Mouse (Mus musculus): Measurements from ENCODE around the gene Mamdc4. TPM values are rescaled to one million over a fixed set of nuclear protein-coding genes. Genes with fewer than 3 reads are reported as not detected.

The Mamdc4 gene
- polyA plus RNA-seq, 1 experiment from 2014 or later: 2.2 TPM

DNA sequence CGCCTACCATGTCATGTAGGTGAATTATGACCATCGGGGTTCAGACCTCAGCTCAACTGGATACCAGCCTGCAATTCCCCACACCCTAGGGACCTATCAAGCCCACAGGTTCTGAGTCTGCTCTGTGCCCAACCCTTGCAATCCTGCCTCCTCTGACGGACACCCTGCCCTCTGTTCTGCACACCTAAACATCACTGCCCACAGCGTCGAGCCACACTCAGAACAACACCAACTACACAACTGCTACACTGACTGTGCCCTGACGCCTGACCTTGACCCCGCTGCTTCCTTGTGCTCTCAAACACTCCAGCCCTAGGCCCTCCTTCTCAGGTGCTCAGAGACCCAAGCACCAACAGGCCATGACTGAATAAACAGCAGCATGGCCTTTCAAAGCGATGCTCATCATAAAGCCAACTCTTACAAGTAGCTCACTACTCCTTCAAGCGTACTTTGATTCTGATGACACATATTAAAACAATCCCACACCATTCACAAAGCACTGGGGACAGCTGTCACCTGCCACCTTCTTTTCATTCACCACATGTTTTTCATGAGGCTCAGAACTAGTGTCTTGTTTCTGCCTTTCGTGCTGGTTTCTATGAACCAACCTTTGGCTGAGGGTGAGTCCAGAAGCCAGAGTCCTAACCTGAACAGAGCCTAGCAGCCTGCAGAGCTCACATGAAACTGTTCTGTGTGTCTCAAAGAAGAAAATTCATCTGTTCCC is 32.8 kb downstream of the Mamdc4 start:
- ATAC-seq (ENCODE audit: low FRiP score) (no peak), DNase-seq (ENCODE audit: low spot score, missing footprints) (no peak)
- H3K9ac ChIP-seq (ENCODE audit: low read length): no peak overlapping the region
- H3K4me3 ChIP-seq (ENCODE audit: low read depth, low read length): no peak overlapping the region
- peaks cover 5% of the 10 kb centered on the region for H3K4me1 ChIP-seq (ENCODE audit: control insufficient read depth, insufficient read depth, low read length)
- no peaks in the 10 kb centered on the region for H3K9me3 ChIP-seq (ENCODE audit: control insufficient read depth, low read length)
- no peak overlapping the region for H3K4me2 ChIP-seq
- H3K36me3 ChIP-seq (ENCODE audit: control insufficient read depth, insufficient read depth, low read length): no peaks in the 10 kb centered on the region
- H3K27ac ChIP-seq (ENCODE audit: low read depth, low read length): no peak overlapping the region
- no peaks in the 10 kb centered on the region for H3K27me3 ChIP-seq (ENCODE audit: control insufficient read depth, insufficient read depth, low read length)
- 89% methylated on average over 10 of the region's 10 CpGs for WGBS

DNA sequence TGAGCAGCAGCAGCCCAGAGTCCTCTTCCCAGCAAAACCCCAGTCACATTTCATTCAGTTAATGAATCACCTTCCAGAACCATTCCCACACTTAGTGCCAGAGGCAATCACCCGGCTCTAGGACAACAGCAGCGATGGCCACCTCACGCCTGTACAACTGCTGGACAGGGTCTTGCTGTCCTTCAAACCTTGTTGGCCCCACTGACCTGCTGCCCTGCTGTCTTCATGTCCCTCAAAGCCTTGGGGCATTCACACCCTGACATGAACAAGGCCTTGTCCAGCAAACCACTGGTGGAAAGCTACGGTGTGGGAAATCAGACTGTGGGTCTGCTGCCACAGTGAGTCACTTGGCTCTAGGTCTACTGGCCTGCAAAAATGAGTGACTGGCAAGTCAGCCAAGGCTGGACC is 34.1 kb downstream of the Mamdc4 start:
- no peaks in the 10 kb centered on the region; the same call in 1 of the 2 replicates for H3K36me3 ChIP-seq (ENCODE audit: control insufficient read depth, insufficient read depth, low read length)
- no peak for ATAC-seq (ENCODE audit: low FRiP score)
- WGBS: 94% methylated on average over 4 of the region's 4 CpGs

DNA sequence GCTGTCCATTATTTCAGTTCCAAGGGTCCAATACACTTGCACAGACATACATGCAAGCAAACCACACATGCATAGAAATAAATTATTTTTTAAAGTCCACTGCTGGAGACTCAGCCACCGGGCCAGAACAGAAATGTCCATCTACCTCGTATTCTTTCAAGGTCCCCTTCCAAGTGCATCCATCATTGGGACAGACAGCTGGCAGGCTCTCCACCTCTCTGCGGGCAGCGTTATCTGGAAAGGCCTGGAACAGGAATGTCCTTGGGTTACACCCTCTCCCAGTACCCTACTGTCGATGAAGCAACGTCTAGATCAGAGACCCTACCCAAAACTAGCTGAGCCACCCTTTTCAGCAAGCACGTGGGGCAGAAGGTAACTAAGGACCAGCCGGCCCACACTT is 38.1 kb downstream of the Mamdc4 start:
- Histone ChIP-seq H3K36me3 (ENCODE audit: control insufficient read depth, insufficient read depth, low read length) (no peaks in the 10 kb centered on the region; the same call in 1 of the 2 replicates), H3K4me2 (no peak overlapping the region), H3K4me3 (ENCODE audit: low read depth, low read length) (no peak overlapping the region), H3K27me3 (ENCODE audit: control insufficient read depth, insufficient read depth, low read length) (no peaks in the 10 kb centered on the region), H3K9me3 (ENCODE audit: control insufficient read depth, low read length) (no peaks in the 10 kb centered on the region), H3K9ac (ENCODE audit: low read length) (no peak overlapping the region), H3K27ac (ENCODE audit: low read depth, low read length) (no peak overlapping the region), H3K4me1 (ENCODE audit: control insufficient read depth, insufficient read depth, low read length) (no peaks in the 10 kb centered on the region)
- ATAC-seq (ENCODE audit: low FRiP score) (no peak), DNase-seq (ENCODE audit: low spot score, missing footprints) (no peak)
- 91% methylated on average over 8 of the region's 8 CpGs for WGBS

More for the DNA sequence above, 34.1 kb downstream of the Mamdc4 start:
- no peak overlapping the region for H3K4me3 ChIP-seq (ENCODE audit: low read depth, low read length)
- no peak overlapping the region for H3K27ac ChIP-seq (ENCODE audit: low read depth, low read length)
- no peak overlapping the region for H3K4me2 ChIP-seq
- no peaks in the 10 kb centered on the region for H3K27me3 ChIP-seq (ENCODE audit: control insufficient read depth, insufficient read depth, low read length)
- no peak overlapping the region for H3K9ac ChIP-seq (ENCODE audit: low read length)
- no peak for DNase-seq (ENCODE audit: low spot score, missing footprints)
- no peaks in the 10 kb centered on the region for H3K4me1 ChIP-seq (ENCODE audit: control insufficient read depth, insufficient read depth, low read length)
- H3K9me3 ChIP-seq (ENCODE audit: control insufficient read depth, low read length): no peaks in the 10 kb centered on the region

DNA sequence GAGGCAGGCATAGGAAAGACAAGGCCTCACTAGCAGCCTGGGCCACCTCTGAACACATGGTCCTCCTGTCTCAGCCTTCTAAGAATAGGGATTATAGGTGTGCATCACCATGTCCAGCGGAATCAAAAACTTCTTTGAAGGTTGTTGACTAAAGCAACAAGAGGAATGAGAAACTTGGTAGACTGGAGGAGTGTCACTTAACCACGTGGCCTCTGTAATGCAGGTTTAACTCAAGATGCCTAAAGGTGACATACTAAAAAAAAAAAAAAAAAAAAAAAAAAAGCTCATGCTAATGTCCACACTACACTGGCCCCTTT is 39.8 kb downstream of the Mamdc4 start:
- H3K27ac ChIP-seq (ENCODE audit: low read depth, low read length): no peak overlapping the region
- ATAC-seq (ENCODE audit: low FRiP score) (no peak), DNase-seq (ENCODE audit: low spot score, missing footprints) (no peak)
- no peaks in the 10 kb centered on the region for H3K4me1 ChIP-seq (ENCODE audit: control insufficient read depth, insufficient read depth, low read length)
- no peak overlapping the region for H3K9ac ChIP-seq (ENCODE audit: low read length)
- 90% methylated on average over 2 of the region's 2 CpGs for WGBS
- H3K4me3 ChIP-seq (ENCODE audit: low read depth, low read length): no peak overlapping the region
- no peaks in the 10 kb centered on the region for H3K27me3 ChIP-seq (ENCODE audit: control insufficient read depth, insufficient read depth, low read length)
- H3K9me3 ChIP-seq (ENCODE audit: control insufficient read depth, low read length): no peaks in the 10 kb centered on the region
- peaks cover 6% of the 10 kb centered on the region; the same call in 1 of the 2 replicates for H3K36me3 ChIP-seq (ENCODE audit: control insufficient read depth, insufficient read depth, low read length)
- H3K4me2 ChIP-seq: no peak overlapping the region

DNA sequence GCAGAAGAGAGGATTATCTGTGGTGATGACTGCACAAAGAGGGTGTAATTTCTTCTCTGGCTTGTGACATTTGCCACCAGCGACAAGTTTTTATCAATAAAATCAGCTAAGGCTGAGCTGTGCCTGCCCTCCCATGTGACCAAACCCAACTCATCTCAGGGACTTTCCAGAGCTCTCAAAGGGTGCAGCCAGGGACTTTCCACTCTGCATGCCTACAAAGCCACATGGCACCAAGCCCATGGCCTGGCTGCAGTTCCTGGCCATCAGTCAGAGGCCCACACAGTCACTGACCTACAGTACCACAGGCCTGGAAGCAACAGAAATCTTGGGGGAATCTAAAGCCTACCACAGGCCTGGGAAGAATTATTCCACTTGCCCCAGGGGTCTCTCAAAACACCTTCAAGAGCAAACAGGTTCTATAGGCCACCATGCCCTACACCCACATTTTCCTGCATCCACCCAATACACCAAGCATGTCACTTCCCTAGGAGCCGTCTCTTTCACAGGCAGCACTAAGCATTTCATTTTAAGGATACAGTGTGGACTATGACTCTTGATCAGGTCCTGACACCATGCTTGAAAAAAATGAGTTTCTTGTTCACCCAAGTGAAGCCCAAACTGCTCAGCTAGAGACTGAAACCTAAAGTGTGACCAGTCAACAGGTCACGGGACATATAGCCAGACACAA is 40.3 kb downstream of the Mamdc4 start:
- Histone ChIP-seq H3K4me1 (ENCODE audit: control insufficient read depth, insufficient read depth, low read length) (no peaks in the 10 kb centered on the region), H3K4me2 (no peak overlapping the region), H3K27ac (ENCODE audit: low read depth, low read length) (no peak overlapping the region), H3K9ac (ENCODE audit: low read length) (no peak overlapping the region), H3K36me3 (ENCODE audit: control insufficient read depth, insufficient read depth, low read length) (peaks cover 6% of the 10 kb centered on the region; the same call in 1 of the 2 replicates), H3K4me3 (ENCODE audit: low read depth, low read length) (no peak overlapping the region), H3K27me3 (ENCODE audit: control insufficient read depth, insufficient read depth, low read length) (no peaks in the 10 kb centered on the region), H3K9me3 (ENCODE audit: control insufficient read depth, low read length) (no peaks in the 10 kb centered on the region)
- DNase-seq (ENCODE audit: low spot score, missing footprints) (no peak), ATAC-seq (ENCODE audit: low FRiP score) (no peak)
- WGBS: 89% methylated on average over 3 of the region's 3 CpGs

DNA sequence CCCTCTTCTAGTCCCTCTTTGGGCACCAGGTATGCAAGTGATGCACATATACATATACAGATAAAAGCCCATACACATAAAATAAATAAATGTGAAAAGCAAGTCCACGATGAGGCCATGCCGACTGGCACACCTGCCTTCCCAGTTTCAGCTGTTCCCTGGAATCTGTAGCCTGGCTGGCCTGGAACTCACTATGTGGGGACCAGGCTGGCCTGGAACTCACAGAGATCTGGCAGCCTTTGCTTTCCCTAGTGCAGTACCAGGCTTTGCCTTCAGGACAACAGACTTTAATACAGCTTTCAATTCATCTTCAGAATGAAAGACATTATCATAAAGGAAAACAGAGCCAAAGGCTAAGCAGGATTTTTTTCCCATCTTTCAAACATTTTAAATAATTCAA is 40.9 kb downstream of the Mamdc4 start:
- DNase-seq (ENCODE audit: low spot score, missing footprints): no peak
- no peak overlapping the region for H3K27ac ChIP-seq (ENCODE audit: low read depth, low read length)
- H3K9me3 ChIP-seq (ENCODE audit: control insufficient read depth, low read length): no peaks in the 10 kb centered on the region
- no peak overlapping the region for H3K4me2 ChIP-seq
- H3K4me3 ChIP-seq (ENCODE audit: low read depth, low read length): no peak overlapping the region
- WGBS: 96% methylated on average over 2 of the region's 2 CpGs
- ATAC-seq (ENCODE audit: low FRiP score): no peak
- no peak overlapping the region for H3K9ac ChIP-seq (ENCODE audit: low read length)
- H3K27me3 ChIP-seq (ENCODE audit: control insufficient read depth, insufficient read depth, low read length): no peaks in the 10 kb centered on the region
- H3K36me3 ChIP-seq (ENCODE audit: control insufficient read depth, insufficient read depth, low read length): peaks cover 8% of the 10 kb centered on the region; the same call in 1 of the 2 replicates
- H3K4me1 ChIP-seq (ENCODE audit: control insufficient read depth, insufficient read depth, low read length): no peaks in the 10 kb centered on the region

DNA sequence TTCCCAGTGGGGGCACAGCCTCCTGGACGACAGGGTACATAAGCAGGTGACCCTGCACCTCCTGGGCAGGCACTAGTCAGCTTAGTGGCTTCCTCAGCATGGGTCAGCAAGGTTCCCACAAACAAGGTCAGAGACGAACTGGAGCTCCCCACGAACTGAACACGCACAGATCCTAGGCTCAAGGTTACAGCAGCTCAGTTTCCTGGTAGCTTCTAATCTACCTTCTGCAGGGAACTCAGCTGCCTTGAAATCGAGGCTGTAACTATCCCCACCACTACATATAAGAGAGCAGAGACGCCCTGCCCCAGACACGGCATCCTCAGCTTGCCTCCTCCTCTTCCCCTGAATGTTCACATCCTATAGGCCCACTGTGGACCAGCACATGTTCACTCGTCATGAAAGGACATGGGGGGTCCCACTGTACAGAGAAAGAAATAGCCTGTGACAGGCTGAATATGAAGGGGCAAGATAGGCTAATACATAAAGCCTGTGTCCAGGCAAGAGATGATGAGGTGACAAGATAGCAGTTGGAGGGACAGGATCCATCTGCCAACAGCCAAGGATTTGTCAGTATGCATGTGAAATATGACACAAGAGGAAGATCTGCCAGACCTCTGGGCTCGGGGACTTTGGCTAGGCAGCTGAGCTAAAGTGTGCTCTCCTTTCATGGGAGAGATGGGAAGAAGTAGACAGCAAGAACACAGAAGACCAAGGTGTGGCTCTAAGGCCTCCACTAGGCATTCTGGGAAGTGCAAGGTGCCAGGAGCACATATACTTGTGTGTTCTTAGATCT is 47.9 kb downstream of the Mamdc4 start:
- Histone ChIP-seq H3K4me3 (ENCODE audit: low read depth, low read length) (no peak overlapping the region), H3K36me3 (ENCODE audit: control insufficient read depth, insufficient read depth, low read length) (peaks cover 27% of the 10 kb centered on the region), H3K4me2 (no peak overlapping the region), H3K4me1 (ENCODE audit: control insufficient read depth, insufficient read depth, low read length) (no peaks in the 10 kb centered on the region), H3K27me3 (ENCODE audit: control insufficient read depth, insufficient read depth, low read length) (no peaks in the 10 kb centered on the region), H3K9ac (ENCODE audit: low read length) (no peak overlapping the region), H3K27ac (ENCODE audit: low read depth, low read length) (no peak overlapping the region), H3K9me3 (ENCODE audit: control insufficient read depth, low read length) (no peaks in the 10 kb centered on the region)
- 92% methylated on average over 9 of the region's 9 CpGs for WGBS
- ATAC-seq (ENCODE audit: low FRiP score): no peak
- no peak for DNase-seq (ENCODE audit: low spot score, missing footprints)
